Mouse (Mus musculus) cerebellum, adult 9-11 months (tissue): ENCODE data around the gene D17H6S53E.
A peak's percentile ranks its signal among the peaks of the same experiment; 100 is the strongest.

Experiments
- DNase-seq: peaks from one replicate; pipeline ENCODE4 v3.0.0; 2022

Gene D17H6S53E

GRCm38 (mm10) chr17:35163326-35164081 lies 37.3 kb downstream of the D17H6S53E start:
- DNase-seq = peak; percentile 64

- DNase-seq = no peak
Measured at GRCm38 (mm10) chr17:35164218-35164567, 38.0 kb downstream of the D17H6S53E start.

- peak; percentile 100 for DNase-seq
Measured at GRCm38 (mm10) chr17:35164568-35165450, 38.6 kb downstream of the D17H6S53E start, which contains the start of gene Prrc2a. Prrc2a (minus strand) TSS chr17:35164897.

- DNase-seq = peak; percentile 52
Measured at GRCm38 (mm10) chr17:35165451-35166155, 39.4 kb downstream of the D17H6S53E start.

- peak; percentile 81 for DNase-seq
Measured at GRCm38 (mm10) chr17:35166352-35167035, 40.3 kb downstream of the D17H6S53E start.

- no peak for DNase-seq
Measured at GRCm38 (mm10) chr17:35167794-35168193, 41.6 kb downstream of the D17H6S53E start.

GRCm38 (mm10) chr17:35168541-35169207 lies 42.5 kb downstream of the D17H6S53E start:
- DNase-seq = no peak

GRCm38 (mm10) chr17:35172445-35173234 lies 46.5 kb downstream of the D17H6S53E start:
- no peak for DNase-seq

GRCm38 (mm10) chr17:35173329-35173728 lies 47.2 kb downstream of the D17H6S53E start:
- DNase-seq = no peak

- no peak for DNase-seq
Measured at GRCm38 (mm10) chr17:35174201-35174977, 48.2 kb downstream of the D17H6S53E start.

GRCm38 (mm10) chr17:35175382-35175781 lies 49.2 kb downstream of the D17H6S53E start:
- DNase-seq = no peak

GRCm38 (mm10) chr17:35175968-35176367 lies 49.8 kb downstream of the D17H6S53E start, which contains the start of gene Aif1:
Aif1 (minus strand) TSS chr17:35176068.
- DNase-seq = no peak
